Mouse (Mus musculus) liver, embryonic 12.5 days (tissue): Measurements from ENCODE around the gene Hyal1. TPM values are rescaled to one million over a fixed set of nuclear protein-coding genes. Genes with fewer than 3 reads are reported as not detected.
A peak's percentile ranks its signal among the peaks of the same experiment; 100 is the strongest.
"Not testable (repeated sequence)": the region's sequence is repeated elsewhere in the genome, so short reads cannot be mapped to it uniquely, and the experiment has no call there.

Experiments used
- ATAC-seq: fragments of 200-750 bp; cut with Nextera tagmentation; 2 replicates; pipeline ENCODE4 v1.8.0; 2017; ENCODE audit warnings: moderate number of reproducible peaks, mild to moderate bottlenecking, moderate library complexity
- H3K27ac ChIP-seq: fragments of 300-500 bp; sonication (generic); 2 replicates; pipeline ENCODE4 v1.5.1; 2016; ENCODE audit warnings: mild to moderate bottlenecking
- H3K27me3 ChIP-seq: fragments of 300-500 bp; sonication (generic); replicated peaks from 2 replicates; pipeline ENCODE4 v1.6.1; 2016; ENCODE audit warnings: mild to moderate bottlenecking, moderate library complexity
- H3K36me3 ChIP-seq: fragments of 300-500 bp; sonication (generic); 2 replicates; pipeline ENCODE4 v1.6.1; 2016; ENCODE audit warnings: mild to moderate bottlenecking, moderate library complexity
- H3K4me1 ChIP-seq: fragments of 300-500 bp; sonication (generic); 2 replicates; pipeline ENCODE4 v1.6.1; 2016
- H3K4me2 ChIP-seq: fragments of 300-500 bp; sonication (generic); 2 replicates; pipeline ENCODE4 v1.6.1; 2016; ENCODE audit warnings: mild to moderate bottlenecking, moderate library complexity
- H3K4me3 ChIP-seq: fragments of 300-500 bp; sonication (generic); 2 replicates; pipeline ENCODE4 v1.5.1; 2016; ENCODE audit warnings: mild to moderate bottlenecking, moderate library complexity
- H3K9ac ChIP-seq: fragments of 300-500 bp; sonication (generic); 2 replicates; pipeline ENCODE4 v1.6.1; 2016; ENCODE audit warnings: mild to moderate bottlenecking, moderate library complexity
- H3K9me3 ChIP-seq: fragments of 300-500 bp; sonication (generic); replicated peaks from 2 replicates; pipeline ENCODE4 v1.6.1; 2016; ENCODE audit warnings: mild to moderate bottlenecking, moderate library complexity
- WGBS: fragments of 180-500 bp; shearing (Covaris S2); methylation state at CpG from one replicate; pipeline ENCODE4 v1.1.7; 2016; ENCODE audit not compliant: insufficient replicate concordance; 5-methylcytosine and 5-hydroxymethylcytosine counted together
- polyA plus RNA-seq: library from polyadenylated mRNA; unstranded; fragments of >200 nt; fragmentation: Nextera tagmentation; extraction: Ambion mirVana; gene quantifications from 2 replicates; pipeline ENCODE4 v1.2.1, GENCODE M21; 2016

Gene Hyal1
- polyA plus RNA-seq, 1 experiment from 2014 or later, result 3.9 TPM

DNA sequence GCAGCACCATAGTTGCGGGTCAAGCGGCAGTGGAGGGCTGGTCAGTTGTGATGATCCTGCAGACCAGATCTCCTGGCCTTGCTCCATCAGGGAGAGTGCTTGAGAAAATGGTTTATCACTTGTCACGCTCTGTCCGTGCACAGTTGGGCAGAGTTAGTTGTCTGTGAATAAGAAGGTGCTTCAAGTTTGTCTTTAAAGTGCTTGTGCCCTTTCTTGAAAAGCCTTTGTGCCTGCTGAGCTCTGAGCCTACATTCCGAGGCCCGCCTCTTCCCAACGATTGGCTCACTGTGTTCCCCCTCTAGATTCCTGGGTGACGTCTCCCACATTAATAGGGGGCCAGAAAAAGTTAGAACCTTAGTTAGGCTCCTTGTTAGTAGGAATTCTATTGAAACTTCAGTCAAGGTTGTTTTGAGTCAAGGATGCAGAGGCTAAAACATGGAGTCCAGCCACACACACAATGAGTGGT, 24.8 kb upstream of the Hyal1 start:
- H3K4me1 ChIP-seq, result peaks cover 66% of the 10 kb centered on the region
- ATAC-seq, result no peak
- H3K4me3 ChIP-seq, result peak overlapping the region; percentile 59
- peak overlapping the region; percentile 76 for H3K9ac ChIP-seq
- H3K4me2 ChIP-seq, result peak overlapping the region; percentile 95
- H3K36me3 ChIP-seq, result peaks cover 6% of the 10 kb centered on the region
- peaks cover 45% of the 10 kb centered on the region for H3K27me3 ChIP-seq
- H3K27ac ChIP-seq, result no peak overlapping the region
- no peaks in the 10 kb centered on the region for H3K9me3 ChIP-seq
- WGBS, result 22% methylated on average over 8 of the region's 8 CpGs

DNA sequence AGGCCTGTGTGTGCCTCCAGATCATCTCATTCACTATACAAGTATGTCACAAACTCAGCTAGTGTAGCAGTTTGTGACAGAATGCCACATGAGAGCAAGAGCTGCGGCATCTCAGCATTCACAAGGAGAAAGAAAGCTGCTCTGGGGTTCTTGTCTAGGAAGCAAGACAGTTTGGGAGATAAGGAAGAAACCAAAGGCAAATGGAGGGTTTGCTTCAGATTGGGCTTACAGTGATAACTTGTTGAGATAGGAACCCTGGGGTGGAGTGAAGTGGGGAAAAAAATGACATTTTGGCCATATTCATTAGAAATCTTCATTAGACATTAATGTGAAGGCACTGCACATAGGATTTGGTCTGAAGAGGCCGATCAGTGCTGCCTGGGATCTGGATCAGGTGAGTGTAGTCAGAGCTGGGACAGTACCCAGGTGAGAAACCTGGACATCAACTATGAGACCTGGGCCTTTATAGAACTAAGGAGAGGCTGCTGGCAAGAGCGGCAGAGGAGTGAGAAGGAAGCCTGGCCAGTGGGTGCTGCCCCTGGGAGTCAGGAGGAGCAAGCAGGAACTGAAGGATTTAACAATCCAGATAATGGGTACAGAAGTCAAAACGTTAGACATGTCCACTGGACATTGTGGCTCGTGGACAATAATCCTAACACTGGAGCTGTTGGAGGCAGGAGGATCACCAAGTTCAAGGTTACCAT, 23.9 kb upstream of the Hyal1 start:
- Histone ChIP-seq H3K4me3 (0 out of 2 replicates have a peak overlapping the region, but pooled peaks have one; percentile 80), H3K27me3 (peaks cover 45% of the 10 kb centered on the region), H3K27ac (no peak overlapping the region), H3K4me1 (peaks cover 65% of the 10 kb centered on the region), H3K9ac (no peak overlapping the region; the same call in 1 of the 2 replicates), H3K9me3 (no peaks in the 10 kb centered on the region), H3K36me3 (peaks cover 15% of the 10 kb centered on the region), H3K4me2 (peak overlapping the region; percentile 95)
- WGBS, result 61% methylated on average over 5 of the region's 5 CpGs
- ATAC-seq, result no peak

DNA sequence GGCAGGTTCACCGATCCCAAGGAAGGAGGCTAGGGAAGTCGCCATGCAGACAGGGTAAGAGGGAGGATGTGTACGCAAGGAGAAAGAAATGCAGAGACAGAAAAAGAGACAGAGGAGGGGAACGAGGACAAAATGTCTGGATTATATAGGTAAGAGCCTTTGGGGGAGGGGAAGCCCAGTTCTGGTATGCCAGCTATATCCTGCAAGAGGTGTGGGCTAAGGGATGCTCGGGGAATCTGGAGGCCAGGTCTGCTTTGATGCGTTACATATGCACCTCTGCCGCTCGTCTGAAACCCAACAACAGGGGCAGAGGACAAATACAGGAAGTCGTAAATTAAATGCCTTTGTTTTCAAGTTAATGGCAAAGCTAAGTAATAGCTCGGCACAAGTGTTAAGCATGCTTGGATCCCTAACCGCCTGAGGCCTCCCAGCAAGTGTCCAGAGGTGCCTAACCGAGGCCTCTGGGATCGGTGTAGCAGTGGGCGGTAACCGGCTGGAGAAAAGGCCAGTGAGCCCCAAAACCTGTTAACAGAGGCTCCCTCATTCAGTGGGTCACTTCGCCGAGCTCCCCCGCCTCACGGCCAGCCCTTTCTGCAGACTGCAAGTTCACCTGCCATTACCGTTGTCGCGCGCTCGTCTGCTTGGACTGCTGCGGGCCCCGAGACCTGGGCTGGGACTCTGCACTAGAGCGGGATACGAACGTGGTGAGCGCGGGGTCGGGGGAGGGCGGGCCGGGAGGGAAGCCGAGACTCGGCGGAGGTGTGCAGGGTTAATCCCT, 23.0 kb upstream of the Hyal1 start:
- 6% methylated on average over 37 of the region's 37 CpGs for WGBS
- ATAC-seq, result peak; percentile 51
- peak overlapping the region; percentile 76 for H3K9ac ChIP-seq

DNA sequence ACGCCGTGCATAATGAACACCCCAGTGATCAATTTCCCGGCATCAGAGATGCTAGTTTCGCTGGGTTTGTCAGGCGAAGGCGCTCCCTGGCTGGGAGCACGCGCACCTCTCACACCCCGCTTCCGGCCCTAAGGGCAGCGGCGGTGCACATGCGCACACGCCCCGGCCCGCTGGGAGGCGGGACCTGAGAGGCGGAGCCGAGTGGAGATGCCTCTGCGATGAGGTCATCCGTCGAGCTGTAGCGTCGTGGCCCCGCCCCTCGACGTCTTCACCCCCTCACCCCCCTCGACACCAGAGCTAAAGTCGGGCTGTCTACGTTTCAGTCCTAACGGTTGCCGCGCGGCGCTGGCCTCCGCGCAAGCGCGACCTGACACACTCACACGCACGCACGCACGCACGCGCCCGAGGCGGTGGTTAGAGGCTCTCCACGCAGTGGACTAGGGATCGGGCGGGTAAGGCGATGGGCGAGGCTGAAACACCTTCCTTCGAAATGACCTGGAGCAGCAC, 22.4 kb upstream of the Hyal1 start:
- H3K36me3 ChIP-seq, result peaks cover 30% of the 10 kb centered on the region
- H3K9me3 ChIP-seq, result no peaks in the 10 kb centered on the region
- H3K27ac ChIP-seq, result peak overlapping the region; percentile 96
- peaks cover 31% of the 10 kb centered on the region for H3K27me3 ChIP-seq
- ATAC-seq, result peak; percentile 89
- H3K4me1 ChIP-seq, result peaks cover 65% of the 10 kb centered on the region
- H3K9ac ChIP-seq, result peak overlapping the region; percentile 93
- H3K4me3 ChIP-seq, result peak overlapping the region; percentile 80
- peak overlapping the region; percentile 95 for H3K4me2 ChIP-seq
- whole genome bisulfite sequencing, result under 1% methylated on average over 53 of the region's 53 CpGs

More for the DNA sequence above, 23.0 kb upstream of the Hyal1 start:
- Histone ChIP-seq H3K4me3 (peak overlapping the region; percentile 80), H3K4me2 (peak overlapping the region; percentile 95), H3K36me3 (peaks cover 24% of the 10 kb centered on the region), H3K27me3 (peaks cover 37% of the 10 kb centered on the region), H3K4me1 (peaks cover 65% of the 10 kb centered on the region), H3K27ac (peak overlapping the region; percentile 79), H3K9me3 (no peaks in the 10 kb centered on the region)

DNA sequence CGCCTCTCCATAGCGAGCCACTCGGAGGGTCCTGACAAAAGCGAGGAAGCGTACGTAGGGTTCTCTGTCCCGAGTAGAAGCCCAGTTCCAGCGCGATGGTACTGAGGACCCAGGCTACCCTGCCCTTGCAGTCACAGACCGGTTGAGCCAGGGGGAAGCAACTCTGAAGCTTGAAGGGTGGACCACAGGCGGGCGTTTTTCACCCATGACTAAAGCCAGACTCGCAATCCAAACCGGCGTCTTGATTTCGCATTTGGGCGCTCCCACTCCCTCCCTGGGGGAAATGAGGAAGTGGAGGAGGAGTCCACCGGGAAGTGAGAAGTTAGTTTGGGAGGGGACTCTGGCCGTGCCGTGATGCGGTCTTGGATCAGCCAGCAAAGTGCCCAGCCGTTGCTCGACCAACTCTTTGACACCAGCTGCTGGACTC, 21.7 kb upstream of the Hyal1 start:
- Histone ChIP-seq H3K4me2 (peak overlapping the region; percentile 95), H3K27ac (peak overlapping the region; percentile 96), H3K27me3 (peaks cover 25% of the 10 kb centered on the region), H3K4me3 (peak overlapping the region; percentile 80), H3K36me3 (peaks cover 37% of the 10 kb centered on the region), H3K9me3 (no peaks in the 10 kb centered on the region), H3K9ac (peak overlapping the region; percentile 93), H3K4me1 (peaks cover 65% of the 10 kb centered on the region)
- 0% methylated on average over 23 of the region's 23 CpGs for WGBS
- ATAC-seq, result peak; percentile 14

DNA sequence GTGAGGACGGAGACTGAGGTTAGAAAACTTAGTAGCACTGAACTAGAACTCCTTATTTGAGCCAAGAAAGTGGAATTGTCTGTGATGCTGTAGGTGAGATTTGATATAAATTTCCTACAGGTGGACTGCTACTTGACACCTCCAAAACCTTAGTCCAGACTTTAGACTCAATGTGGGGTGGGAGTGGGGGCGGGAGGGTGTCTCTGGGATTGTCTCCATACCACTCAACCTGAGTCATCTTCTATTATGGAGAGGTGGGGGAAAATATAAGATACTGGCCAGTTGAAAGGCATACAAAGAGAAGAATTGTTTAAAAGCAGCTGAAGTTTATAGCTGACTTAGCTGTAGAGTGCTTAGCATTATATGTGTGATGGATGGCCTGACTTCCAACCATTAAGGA, 21.0 kb upstream of the Hyal1 start:
- Histone ChIP-seq H3K4me3 (peak overlapping the region; percentile 80), H3K27me3 (peaks cover 18% of the 10 kb centered on the region), H3K4me2 (peak overlapping the region; percentile 95), H3K9ac (peak overlapping the region; percentile 93), H3K9me3 (no peaks in the 10 kb centered on the region), H3K27ac (peak overlapping the region; percentile 96), H3K36me3 (peaks cover 44% of the 10 kb centered on the region), H3K4me1 (peaks cover 59% of the 10 kb centered on the region)
- ATAC-seq, result no peak
- WGBS, result 38% methylated on average over 2 of the region's 2 CpGs

DNA sequence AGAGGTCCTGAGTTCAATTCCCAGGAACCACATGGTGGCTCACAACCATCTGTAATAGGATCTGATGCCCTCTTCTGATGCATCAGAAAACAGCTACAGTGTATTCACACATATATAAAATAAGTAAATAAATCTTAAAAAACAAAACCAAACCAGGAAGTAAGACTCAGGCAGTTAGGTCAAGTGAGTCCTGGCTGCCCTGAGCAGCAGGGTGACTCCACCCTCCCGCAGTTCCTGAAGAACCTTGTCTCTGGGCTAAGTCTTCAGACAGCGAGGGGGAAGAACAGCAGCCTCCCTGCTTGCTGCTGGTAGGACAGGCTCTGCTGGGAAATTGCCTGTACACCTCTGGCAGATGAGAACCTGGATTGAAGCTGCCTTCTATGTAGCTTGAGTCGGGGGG, 20.4 kb upstream of the Hyal1 start:
- Histone ChIP-seq H3K4me2 (peak overlapping the region; percentile 95), H3K9me3 (no peaks in the 10 kb centered on the region), H3K36me3 (peaks cover 50% of the 10 kb centered on the region), H3K27ac (peak overlapping the region; percentile 96), H3K9ac (peak overlapping the region; percentile 93), H3K27me3 (peaks cover 12% of the 10 kb centered on the region; the same call in 1 of the 2 replicates), H3K4me3 (peak overlapping the region; percentile 80), H3K4me1 (peaks cover 52% of the 10 kb centered on the region)
- no peak for ATAC-seq
- WGBS, result 40% methylated on average over 3 of the region's 3 CpGs

DNA sequence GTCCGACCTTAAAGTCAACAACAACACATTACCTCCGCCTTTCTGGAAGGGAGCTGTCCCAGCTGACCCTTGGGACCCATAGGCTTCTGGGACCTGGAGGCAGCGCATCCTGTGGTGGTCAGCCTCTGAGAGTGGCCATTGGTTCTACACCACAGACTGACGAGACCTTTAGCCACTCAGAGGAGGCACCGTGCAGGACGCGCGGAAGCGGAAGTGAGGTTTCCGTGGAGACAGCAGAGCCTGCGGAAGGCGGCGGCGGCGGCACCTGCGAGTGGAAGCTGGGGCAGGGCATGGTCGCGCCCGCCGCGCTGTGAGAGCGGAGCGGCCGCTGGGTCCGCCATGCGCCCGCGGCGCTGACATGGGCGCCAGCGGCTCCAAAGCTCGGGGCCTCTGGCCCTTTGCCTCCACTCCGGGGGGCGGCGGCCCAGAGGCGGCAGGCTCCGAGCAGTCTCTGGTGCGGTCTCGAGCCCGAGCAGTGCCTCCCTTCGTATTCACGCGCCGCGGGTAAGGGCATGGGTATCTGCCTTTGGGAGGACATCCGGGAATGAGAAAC, 13.6 kb upstream of the Hyal1 start, which contains the start of gene Tusc2:
Gene Tusc2, plus strand, starts transcription at position 227 of the 553 bp plus-strand sequence.
- under 1% methylated on average over 35 of the region's 46 CpGs for WGBS
- Histone ChIP-seq H3K4me2 (peak within 1 kb of the TSS; percentile 82), H3K36me3 (peaks cover 60% of the 10 kb centered on the region), H3K9me3 (no peaks in the 10 kb centered on the region), H3K27me3 (no peaks in the 10 kb centered on the region), H3K9ac (peak within 1 kb of the TSS; percentile 91), H3K27ac (peak within 1 kb of the TSS; percentile 89), H3K4me3 (peak within 1 kb of the TSS; percentile 87), H3K4me1 (peaks cover 60% of the 10 kb centered on the region)
- ATAC-seq, result peak; percentile 96

DNA sequence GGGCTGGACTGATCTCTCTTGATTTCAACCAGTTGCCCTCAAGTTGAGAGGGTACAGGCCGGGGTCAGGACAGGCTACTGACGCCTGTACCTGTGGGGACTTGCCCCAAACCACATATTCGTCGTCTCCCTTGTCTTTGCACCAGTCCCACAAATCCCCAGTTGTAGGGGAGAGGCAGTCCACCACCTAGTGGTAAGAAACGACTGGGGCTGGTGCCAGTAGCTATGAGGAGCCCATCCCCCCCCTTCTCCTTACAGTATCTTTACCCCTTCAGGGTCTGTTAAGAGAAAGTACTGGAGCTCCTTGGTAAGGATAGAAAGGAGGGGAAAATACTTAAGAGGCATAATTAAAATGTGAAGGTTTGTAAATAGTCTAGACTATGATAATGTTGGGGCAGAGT, 11.2 kb upstream of the Hyal1 start:
- peak overlapping the region; percentile 22 for H3K4me2 ChIP-seq
- WGBS, result 31% methylated on average over 5 of the region's 5 CpGs
- peak overlapping the region; percentile 94 for H3K27ac ChIP-seq
- peaks cover 39% of the 10 kb centered on the region for H3K36me3 ChIP-seq
- ATAC-seq, H3K4me3 ChIP-seq, H3K27me3 ChIP-seq, H3K9me3 ChIP-seq, H3K9ac ChIP-seq: not testable (repeated sequence)
- H3K4me1 ChIP-seq, result peaks cover 76% of the 10 kb centered on the region

DNA sequence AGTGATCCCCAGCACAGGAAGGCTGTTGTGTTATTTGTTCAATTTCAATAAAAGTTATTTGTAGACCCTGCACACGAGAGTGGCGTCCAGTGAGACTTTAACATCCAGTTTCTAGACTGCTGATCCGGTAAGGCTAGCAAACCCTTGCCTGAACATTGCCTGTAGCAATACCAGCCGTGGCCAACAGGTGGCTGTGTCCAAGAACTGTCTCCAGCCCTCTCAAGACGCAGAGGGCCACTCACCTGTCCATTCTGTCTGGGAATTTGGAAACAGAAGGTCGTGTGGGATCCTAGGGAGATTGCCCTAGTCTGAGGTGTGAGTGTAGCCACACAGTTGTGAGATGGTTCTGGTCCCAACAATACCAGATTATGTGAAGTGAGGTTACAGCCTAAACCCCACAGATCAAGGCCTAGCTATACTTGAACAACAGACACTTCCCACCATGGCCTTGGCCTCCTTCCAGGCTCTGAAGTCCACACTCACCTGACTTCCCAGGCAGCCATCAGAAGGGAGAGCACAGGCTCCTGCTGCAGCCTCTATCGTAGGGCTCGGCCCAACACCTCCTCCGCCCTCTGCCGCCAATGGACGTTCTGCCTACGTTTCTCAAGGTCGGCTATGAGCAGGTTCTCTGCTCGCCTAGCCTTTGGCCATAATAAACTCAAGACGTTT, 10.6 kb upstream of the Hyal1 start:
- Histone ChIP-seq H3K27me3 (no peaks in the 10 kb centered on the region), H3K4me3 (no peak overlapping the region), H3K9me3 (no peaks in the 10 kb centered on the region), H3K27ac (peak overlapping the region; percentile 94), H3K36me3 (peaks cover 39% of the 10 kb centered on the region), H3K4me1 (peaks cover 82% of the 10 kb centered on the region), H3K4me2 (peak overlapping the region; percentile 14), H3K9ac (no peak overlapping the region)
- 49% methylated on average over 15 of the region's 15 CpGs for WGBS
- ATAC-seq, result no peak

DNA sequence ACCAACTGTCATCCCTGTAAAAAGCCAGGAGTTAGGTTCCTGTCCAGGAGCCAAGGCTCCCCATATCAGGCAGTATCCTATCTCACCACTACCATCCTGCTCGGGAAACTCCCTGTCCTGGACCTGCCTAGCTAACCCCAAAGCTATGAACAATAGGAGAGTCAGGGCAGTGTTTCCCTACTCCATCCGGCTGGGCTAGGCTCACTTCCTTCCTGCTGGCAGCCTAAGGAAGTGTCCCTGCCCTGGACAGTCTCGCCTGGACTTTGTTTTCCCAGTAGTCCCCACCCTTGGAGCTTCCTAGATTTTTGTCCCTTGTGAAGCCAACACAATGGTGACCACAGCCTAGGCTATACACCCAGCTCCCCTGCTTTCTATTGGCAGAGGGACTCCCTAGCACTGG, 9.9 kb upstream of the Hyal1 start:
- peak overlapping the region; percentile 75; the same call in 1 of the 2 replicates for H3K4me3 ChIP-seq
- peak overlapping the region; percentile 86 for H3K4me2 ChIP-seq
- peaks cover 87% of the 10 kb centered on the region for H3K4me1 ChIP-seq
- peaks cover 39% of the 10 kb centered on the region for H3K36me3 ChIP-seq
- H3K9me3 ChIP-seq, result no peaks in the 10 kb centered on the region
- ATAC-seq, result no peak
- H3K27ac ChIP-seq, result peak overlapping the region; percentile 94
- no peaks in the 10 kb centered on the region for H3K27me3 ChIP-seq
- WGBS, result 53% methylated on average over 3 of the region's 3 CpGs
- H3K9ac ChIP-seq, result peak overlapping the region; percentile 31; the same call in 1 of the 2 replicates
